8 mouse cellular contexts compared by ENCODE assay signal in the genomic region with DNA sequence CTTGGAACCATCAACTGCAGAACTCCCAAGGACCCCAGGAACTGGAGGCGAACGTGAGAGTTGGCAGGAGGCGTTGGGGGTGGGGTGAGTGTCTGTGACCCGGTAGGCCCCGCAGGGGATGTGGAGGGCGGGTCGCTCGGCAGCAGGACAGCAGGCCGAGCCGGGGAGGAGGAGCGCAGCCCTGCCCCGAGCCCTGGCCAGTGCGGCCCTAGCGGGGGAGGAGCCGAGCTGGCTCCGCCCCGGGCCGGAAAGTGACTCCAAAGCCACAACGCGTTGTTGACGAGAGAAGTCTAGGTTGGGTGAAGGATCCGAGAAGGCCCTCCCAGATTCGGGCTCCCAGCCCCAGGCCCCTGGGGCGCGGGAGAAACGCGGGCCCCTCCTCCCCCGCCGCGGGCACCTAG. TPM values are rescaled to one million over a fixed set of nuclear protein-coding genes. Genes with fewer than 3 reads are reported as not detected.
DNase-seq lines count a peak whose midpoint lies in the region; ATAC-seq lines count a peak whose summit lies in the region.

Gene Khnyn (plus strand): TSS at position 235 of the 401 bp plus-strand sequence.

- H3K4me2 ChIP-seq in hindbrain, embryonic 15.5 days = peak within 1 kb of the TSS; percentile 91

- peaks cover 23% of the 10 kb centered on the region for H3K4me1 ChIP-seq in hindbrain, embryonic 15.5 days (replicated peaks)

- H3K27me3 ChIP-seq in hindbrain, embryonic 15.5 days = no peaks in the 10 kb centered on the region

- ATAC-seq in hindbrain, embryonic 15.5 days (ENCODE audit: low FRiP score, low read depth) = peak; percentile 92

- peak within 1 kb of the TSS; percentile 85 for H3K27ac ChIP-seq in hindbrain, embryonic 15.5 days (replicated peaks)

- H3K36me3 ChIP-seq in hindbrain, embryonic 15.5 days = peaks cover 24% of the 10 kb centered on the region

- no peaks in the 10 kb centered on the region for H3K9me3 ChIP-seq in hindbrain, embryonic 15.5 days

- 0% methylated on average over 29 of the region's 30 CpGs for WGBS in hindbrain, embryonic 15.5 days

- H3K4me3 ChIP-seq in hindbrain, embryonic 15.5 days = peak within 1 kb of the TSS; percentile 87

- peak within 1 kb of the TSS; percentile 85 for H3K9ac ChIP-seq in hindbrain, embryonic 15.5 days

- DNase-seq in WW6 (ENCODE audit: low read depth, low spot score) = peak; percentile 72
- peak; percentile 57 to 83 for DNase-seq in cerebellum, postnatal 4 days (ENCODE audit: low spot score in 2 of 2)
- DNase-seq in gastrocnemius, adult 18-20 months (ENCODE audit: low spot score) = peak; percentile 90
- peak; percentile 71 for DNase-seq in left cerebral cortex, adult 11 months (ENCODE audit: low spot score)
- peak; percentile 95 for DNase-seq in lung, postnatal 36 days
- peak; percentile 90 for DNase-seq in retina, embryonic 14.5 days (ENCODE audit: low spot score)
- DNase-seq in thymus, postnatal 4 days = peak; percentile 77

RNA-seq across cellular contexts. Expression of gene Khnyn, which starts in this region (rescaled TPM):
- 1 to 10 TPM; 5.4 to 5.5 TPM for total RNA-seq in gastrocnemius, adult 18-20 months (2021)
- 10.7 and 10.9 TPM in 2 replicates for polyA plus RNA-seq in hindbrain, embryonic 15.5 days (2015; fragmentation: Nextera tagmentation; extraction: Ambion mirVana)

Comparison
In these comparisons a context has a peak if more than half of its experiments do, and no peak if none do; other contexts are left out.
1. Peak in every context shown above with its lines: DNase-seq, ATAC-seq, H3K4me3 ChIP-seq and H3K27ac ChIP-seq.